Mouse (Mus musculus): ENCODE measurements around the gene Gm6793.

DNA sequence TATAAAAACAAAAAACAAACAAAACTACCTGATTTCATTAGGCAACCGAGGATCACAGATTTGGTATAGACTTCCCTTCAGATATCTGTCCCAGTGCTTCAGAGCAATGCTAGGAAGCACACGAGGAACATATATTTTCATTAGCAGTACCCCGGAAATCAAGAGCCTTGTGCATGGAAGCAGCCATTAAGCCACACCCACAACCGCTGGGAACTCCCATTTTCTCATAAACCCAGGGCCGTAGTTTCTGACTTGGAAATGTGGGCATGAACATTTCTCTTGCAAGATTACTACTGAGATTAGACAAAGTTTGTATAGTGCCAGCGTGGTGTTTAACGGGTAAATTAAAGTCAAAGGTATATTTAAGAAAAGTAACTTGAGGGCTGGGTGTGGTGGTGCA is 5.3 kb downstream of the Gm6793 start:
- TF ChIP-seq CTCF (IDR thresholded peaks at IDR 0.05; ENCODE audit: low read depth) (no peak), EP300 (IDR thresholded peaks at IDR 0.05; ENCODE audit: low read depth) (no peak)
